Comparison of ENCODE assay signal across 16 mouse cellular contexts in the genomic region with DNA sequence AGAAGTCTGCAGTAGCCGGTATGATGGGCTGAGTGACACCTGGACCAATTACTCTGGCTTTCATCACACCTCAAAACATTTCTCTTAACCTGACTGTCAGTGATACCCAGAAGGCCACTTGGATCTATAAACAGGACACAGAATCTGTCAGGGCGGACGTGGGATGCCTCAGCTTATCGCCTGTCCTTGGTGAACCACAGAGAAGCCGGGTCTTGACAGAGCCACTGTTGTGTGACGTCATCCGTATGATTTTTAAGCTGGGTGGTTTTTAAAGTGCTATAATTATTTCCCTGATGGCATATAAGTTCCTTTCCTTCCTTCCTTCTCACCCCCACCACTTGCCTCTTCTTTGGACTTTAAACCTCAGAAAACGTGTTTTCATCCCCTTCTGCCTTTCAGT.
"Had no signal": no experiment of that assay in that cellular context is flagged by ENCODE, and none has a peak within 500 bp of the region (broad histone marks: within the 10 kb centered on the region; RNA-seq: fewer than 3 reads in every experiment).

No protein-coding gene starts in this region.

- H3K4me2 ChIP-seq: liver, embryonic 13.5 days; midbrain, embryonic 11.5 days; stomach, embryonic 15.5 days had no signal

- H3K27ac ChIP-seq: kidney, postnatal 0 days; left cerebral cortex, adult 2 months; liver, embryonic 13.5 days; stomach, embryonic 15.5 days had no signal

- ATAC-seq: intestine, postnatal 0 days had no signal

- H3K27me3 ChIP-seq: liver, embryonic 13.5 days; stomach, embryonic 15.5 days had no signal

- H3K4me1 ChIP-seq: liver, embryonic 13.5 days; stomach, embryonic 15.5 days had no signal

- H3K9ac ChIP-seq: liver, embryonic 13.5 days; stomach, embryonic 15.5 days had no signal

- H3K4me3 ChIP-seq: left cerebral cortex, adult 2 months; liver, embryonic 13.5 days; stomach, embryonic 15.5 days had no signal

- H3K9me3 ChIP-seq: liver, embryonic 13.5 days; stomach, embryonic 15.5 days had no signal

- DNase-seq: kidney, adult 8-10 months; kidney, postnatal 25 days; layer of hippocampus, postnatal 36 days; liver, embryonic 13.5 days; lung, adult 2 months; lung, postnatal 14 days; lung, postnatal 4 days; midbrain, embryonic 14.5 days; right cerebral cortex, adult 18-20 months; right cerebral cortex, postnatal 25 days; thymus, postnatal 25 days had no signal
